Mouse (Mus musculus) brown adipose tissue, adult 24 weeks (tissue): ENCODE measurements around the gene Gbx2. TPM values are rescaled to one million over a fixed set of nuclear protein-coding genes. Genes with fewer than 3 reads are reported as not detected.

Experiments
- H3K27ac ChIP-seq: fragments of 200-500 bp; replicated peaks from 2 replicates; pipeline ENCODE4 v1.5.1; 2012; ENCODE audit warnings: low read depth, mild to moderate bottlenecking, low read length
- H3K4me1 ChIP-seq: fragments of 200-500 bp; 2 replicates; pipeline ENCODE4 v1.6.1; 2012; ENCODE audit warnings: low read length, mixed read lengths; ENCODE audit not compliant: control insufficient read depth, insufficient read depth, insufficient read length
- H3K4me3 ChIP-seq: fragments of 200-500 bp; 2 replicates; pipeline ENCODE4 v1.5.1; 2012; ENCODE audit warnings: low read depth, mild to moderate bottlenecking, low read length, moderate library complexity; ENCODE audit not compliant: insufficient read depth
- polyA plus RNA-seq: library from polyadenylated mRNA; stranded (reverse); fragments of >200 nt; gene quantifications from 2 replicates; pipeline ENCODE4 v1.2.4, GENCODE M21; 2012; ENCODE audit not compliant: missing spikeins, insufficient read depth, insufficient read length

Gene Gbx2
- polyA plus RNA-seq, 1 experiment = not detected

GRCm38 (mm10) chr1:89902236-89902635 lies 28.7 kb downstream of the Gbx2 start:
- Histone ChIP-seq H3K4me1 (no peaks in the 10 kb centered on the region), H3K4me3 (no peak overlapping the region), H3K27ac (no peak overlapping the region)

DNA sequence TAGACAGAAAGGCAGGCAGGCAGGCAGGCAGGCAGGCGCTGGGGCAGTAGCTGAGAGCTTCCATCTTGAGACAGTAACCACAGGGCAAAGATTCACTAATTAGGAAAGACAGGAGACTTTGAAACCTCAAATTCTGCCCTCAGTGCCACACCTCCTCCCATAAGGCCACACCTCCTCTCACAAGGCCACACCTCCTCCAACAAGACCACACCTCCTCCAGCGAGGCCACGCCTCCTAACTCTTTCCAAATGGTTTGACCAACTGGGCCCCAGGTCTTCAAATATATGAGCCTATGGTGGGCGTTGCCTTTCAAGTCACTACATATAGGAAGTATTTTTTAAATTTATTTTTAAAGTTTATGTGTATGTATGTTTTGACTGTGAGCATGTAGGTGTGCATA lies 29.6 kb downstream of the Gbx2 start:
- Histone ChIP-seq H3K4me1 (no peaks in the 10 kb centered on the region), H3K27ac (no peak overlapping the region), H3K4me3 (no peak overlapping the region)

DNA sequence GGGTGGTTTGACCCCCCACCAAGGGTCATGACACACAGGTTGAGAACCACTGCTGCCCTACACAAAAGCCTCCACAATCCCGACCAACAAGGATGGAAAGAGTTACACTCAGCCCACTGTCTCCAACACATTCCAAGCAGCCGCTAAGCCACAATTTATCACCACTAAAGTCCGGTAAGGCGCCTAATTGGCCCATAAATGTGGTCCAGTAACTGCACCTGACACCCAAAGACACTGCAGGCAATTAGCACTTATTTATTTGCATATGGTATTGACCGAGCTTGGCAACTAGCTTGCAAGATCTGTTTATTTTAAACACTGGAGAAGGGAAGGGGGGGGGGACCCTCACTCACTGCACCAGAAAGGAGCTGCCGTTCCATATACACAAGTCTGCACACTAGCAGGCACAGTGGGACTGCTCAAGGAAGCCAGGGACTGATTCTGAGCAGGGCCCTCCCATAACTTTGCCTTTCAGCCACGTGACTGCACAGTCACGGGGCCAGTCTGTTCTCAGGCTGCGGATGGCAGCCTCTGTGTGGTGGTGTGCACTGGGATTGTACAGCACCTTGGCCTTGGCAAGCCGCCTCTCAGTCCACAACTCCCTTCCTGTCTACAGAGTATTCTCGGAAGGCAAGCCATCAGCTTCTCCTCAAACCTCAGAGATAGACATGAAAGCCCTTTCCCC lies 31.1 kb downstream of the Gbx2 start:
- Histone ChIP-seq H3K27ac (no peak overlapping the region), H3K4me3 (no peak overlapping the region), H3K4me1 (no peaks in the 10 kb centered on the region)

DNA sequence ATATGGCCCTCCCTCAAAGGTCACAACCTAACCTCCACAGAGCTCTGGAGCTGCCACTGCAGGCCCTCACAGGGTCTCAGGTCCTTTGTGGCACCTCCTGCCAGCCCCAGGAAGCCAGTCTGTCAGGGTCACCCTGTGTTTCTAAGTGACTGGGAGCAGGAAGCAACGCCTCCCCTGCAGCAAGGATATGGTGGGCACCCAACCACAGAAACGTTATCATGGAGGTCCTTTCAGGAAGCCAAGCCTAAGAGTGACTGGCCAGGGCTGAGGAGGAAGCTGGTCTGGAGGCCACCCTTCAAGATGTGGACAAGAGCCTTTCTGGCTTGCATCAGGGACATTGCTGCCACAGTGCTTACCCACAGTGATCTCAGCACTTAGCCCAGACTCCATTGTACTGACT lies 31.9 kb downstream of the Gbx2 start:
- Histone ChIP-seq H3K27ac (no peak overlapping the region), H3K4me1 (no peaks in the 10 kb centered on the region), H3K4me3 (no peak overlapping the region)

GRCm38 (mm10) chr1:89895801-89896200 lies 35.2 kb downstream of the Gbx2 start:
- Histone ChIP-seq H3K4me1 (no peaks in the 10 kb centered on the region), H3K27ac (no peak overlapping the region), H3K4me3 (no peak overlapping the region)

- Histone ChIP-seq H3K27ac (no peak overlapping the region), H3K4me3 (no peak overlapping the region), H3K4me1 (no peaks in the 10 kb centered on the region)
Observed at GRCm38 (mm10) chr1:89892281-89892680, 38.7 kb downstream of the Gbx2 start.

DNA sequence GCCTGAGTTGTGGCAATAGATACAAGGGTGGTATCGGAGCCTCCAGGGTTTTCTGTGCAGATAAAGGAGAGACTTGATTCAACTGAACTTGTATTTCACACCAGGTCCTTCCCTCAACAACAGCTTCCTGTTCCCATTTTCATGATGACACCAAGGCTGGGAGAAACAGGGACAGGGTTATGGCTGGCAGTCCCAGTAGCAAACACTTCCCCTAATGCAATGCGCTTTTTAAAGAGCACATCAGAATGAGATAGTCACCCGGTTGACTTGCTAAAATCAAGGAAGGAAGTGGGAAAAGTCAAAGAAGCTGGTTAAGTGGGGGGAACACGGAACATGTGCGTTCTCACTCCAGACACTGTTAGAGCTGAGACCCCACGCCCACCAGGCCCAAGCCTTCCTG lies 39.6 kb downstream of the Gbx2 start:
- Histone ChIP-seq H3K4me3 (no peak overlapping the region), H3K27ac (no peak overlapping the region), H3K4me1 (no peaks in the 10 kb centered on the region)

DNA sequence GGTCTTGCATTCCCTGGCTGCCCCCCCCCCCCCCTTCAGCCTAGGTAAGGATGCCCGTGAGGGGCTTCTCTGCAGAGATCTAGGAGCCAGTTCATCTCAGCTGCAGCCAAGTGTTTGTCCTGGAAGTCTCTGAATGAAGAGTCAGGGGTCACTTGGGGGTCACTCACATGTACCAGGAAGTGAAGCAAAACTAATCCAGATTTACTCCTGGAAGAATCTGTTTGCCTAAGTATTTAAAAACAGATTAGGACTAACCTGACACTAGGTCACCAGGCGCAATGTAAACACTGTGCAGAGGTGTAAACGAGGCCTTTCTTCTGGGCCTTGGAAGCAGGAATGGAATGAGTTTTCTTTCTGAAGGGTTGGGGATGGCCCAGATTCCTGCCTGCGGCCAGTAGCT lies 45.3 kb downstream of the Gbx2 start:
- Histone ChIP-seq H3K4me3 (no peak overlapping the region), H3K27ac (no peak overlapping the region), H3K4me1 (peaks cover 3% of the 10 kb centered on the region; the same call in 1 of the 2 replicates)

GRCm38 (mm10) chr1:89884335-89884734 lies 46.6 kb downstream of the Gbx2 start:
- H3K4me3 ChIP-seq = no peak overlapping the region
- H3K27ac ChIP-seq = no peak overlapping the region
- H3K4me1 ChIP-seq = peaks cover 4% of the 10 kb centered on the region; the same call in 1 of the 2 replicates

DNA sequence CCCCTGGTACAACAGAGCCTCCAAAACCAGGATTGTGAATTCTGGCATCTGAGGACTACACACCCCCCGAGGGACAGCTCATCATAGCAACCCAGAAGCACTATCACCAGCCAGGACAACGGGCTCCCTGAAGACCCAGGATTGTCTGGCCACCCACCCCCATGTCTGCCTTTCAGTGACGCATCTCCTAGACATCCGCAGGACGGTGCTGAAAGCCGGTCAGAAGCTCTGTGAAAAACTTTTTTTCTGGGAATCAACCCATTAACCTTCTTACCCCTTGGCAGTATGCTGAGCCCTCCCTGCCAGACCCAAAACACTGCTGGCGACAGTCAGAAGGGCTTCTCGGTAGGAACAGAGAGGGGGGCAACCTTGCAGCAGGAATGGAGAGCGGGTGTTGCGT lies 50.1 kb downstream of the Gbx2 start:
- Histone ChIP-seq H3K4me1 (peaks cover 8% of the 10 kb centered on the region), H3K27ac (no peak overlapping the region), H3K4me3 (no peak overlapping the region)

DNA sequence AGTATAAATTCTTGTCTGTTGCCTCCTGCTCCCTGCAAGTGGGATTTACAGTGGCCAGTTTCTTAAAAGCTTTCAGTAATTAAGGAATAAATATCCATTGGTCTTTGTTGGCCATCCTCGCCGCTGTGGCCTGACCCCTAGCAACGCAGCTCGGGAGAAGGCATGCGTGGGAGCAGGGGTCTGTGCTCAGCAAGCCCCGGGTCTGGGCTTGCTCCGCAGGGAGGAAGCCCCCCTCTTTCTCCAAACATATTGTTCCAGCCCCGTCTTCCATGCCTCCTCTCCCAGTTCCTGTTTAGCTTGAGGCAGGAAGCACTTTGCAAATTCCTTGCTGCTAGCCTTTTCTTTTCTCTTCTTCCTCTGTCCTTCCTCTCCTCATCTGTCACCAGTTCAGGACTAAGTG lies 50.8 kb downstream of the Gbx2 start:
- peaks cover 8% of the 10 kb centered on the region for H3K4me1 ChIP-seq
- no peak overlapping the region for H3K4me3 ChIP-seq
- no peak overlapping the region for H3K27ac ChIP-seq

DNA sequence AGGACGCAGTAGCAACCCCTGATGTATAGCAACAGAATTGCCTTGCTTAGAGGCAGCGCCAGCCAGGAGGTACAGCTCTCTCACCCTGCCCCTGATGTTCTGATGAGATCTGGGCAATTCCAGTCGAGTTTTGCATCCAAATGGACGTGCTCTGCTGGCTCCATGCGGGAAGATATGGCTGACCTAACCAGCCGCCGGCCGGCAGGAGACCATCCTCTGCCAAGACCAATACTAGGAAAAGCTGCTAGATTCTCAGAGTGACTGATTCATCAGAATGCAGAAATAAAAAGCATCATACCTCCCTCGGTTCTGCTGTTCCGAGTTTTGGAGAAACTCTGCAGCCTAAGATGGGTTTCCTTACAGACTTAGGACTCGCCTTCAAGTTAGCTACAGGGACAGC lies 52.5 kb downstream of the Gbx2 start:
- Histone ChIP-seq H3K27ac (no peak overlapping the region), H3K4me1 (peaks cover 5% of the 10 kb centered on the region; the same call in 1 of the 2 replicates), H3K4me3 (no peak overlapping the region)

Other genes with a start within 250 kb of the Gbx2 start
- 1.0 TPM in 1 of 2 replicates, not detected in the other for gene Asb18, start 83.5 kb upstream of the Gbx2 start, polyA plus RNA-seq
- gene Iqca, start 222.2 kb upstream of the Gbx2 start, polyA plus RNA-seq = not detected in 2 replicates